Mouse (Mus musculus): ENCODE results near the gene Phlpp1.

GRCm38 (mm10) chr1:106174598-106174997 is 3.0 kb downstream of the Phlpp1 start:
- TF ChIP-seq CTCF (IDR thresholded peaks at IDR 0.05; ENCODE audit: control insufficient read depth, insufficient read depth, low read length) (no peak), POLR2A (IDR thresholded peaks at IDR 0.05; ENCODE audit: borderline replicate concordance, control insufficient read depth, low read depth, low read length) (no peak)
